Mouse (Mus musculus) G1E (cell line): ENCODE data around the gene Casp8ap2.

Experiments
- CTCF ChIP-seq: IDR thresholded peaks from 2 replicates; pipeline ENCODE4 v1.5.1; 2012; ENCODE audit warnings: low read depth, low read length, inconsistent platforms, mixed read lengths
- GATA1 ChIP-seq: IDR thresholded peaks from 2 replicates; pipeline ENCODE4 v1.6.1; 2012; ENCODE audit warnings: borderline replicate concordance, low read length, inconsistent platforms, mixed read lengths
- GATA2 ChIP-seq: IDR thresholded peaks from 2 replicates; pipeline ENCODE4 v1.6.1; 2012; ENCODE audit warnings: low read depth, low read length, inconsistent platforms, borderline replicate concordance
- POLR2AphosphoS5 ChIP-seq: IDR thresholded peaks from 2 replicates; pipeline ENCODE4 v1.6.1; 2012; ENCODE audit warnings: low read depth, low read length, inconsistent platforms; ENCODE audit not compliant: insufficient replicate concordance
- TAL1 ChIP-seq: conservative IDR thresholded peaks from 2 replicates; pipeline ENCODE4 v1.6.1; 2012; ENCODE audit warnings: low read depth, low read length, inconsistent platforms, mixed read lengths

DNA sequence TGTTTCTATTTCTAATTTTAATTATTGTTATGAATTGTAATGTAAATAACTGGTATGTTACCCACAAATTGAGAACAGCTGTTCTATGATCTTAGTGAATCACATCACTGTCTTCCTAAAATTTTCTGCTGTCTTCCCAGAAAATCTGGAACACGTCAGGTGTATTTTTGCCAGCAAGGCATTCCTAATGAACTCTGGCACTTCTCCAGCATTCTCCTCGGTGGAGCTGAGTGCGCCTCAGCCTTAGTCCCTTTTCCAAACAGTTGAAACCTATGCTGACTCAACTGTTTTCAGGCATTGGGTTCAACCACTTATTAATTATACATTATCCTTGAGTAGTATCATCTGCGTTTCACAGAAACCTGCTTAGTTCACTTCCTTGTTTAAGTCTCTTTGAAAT lies 67.2 kb downstream of the Casp8ap2 start:
- TF ChIP-seq CTCF (no peak), GATA1 (no peak), POLR2AphosphoS5 (no peak), TAL1 (no peak), GATA2 (no peak)
